Mouse (Mus musculus) intestine, embryonic 16.5 days (tissue): ENCODE measurements around the gene Tmem110. TPM values are rescaled to one million over a fixed set of nuclear protein-coding genes. Genes with fewer than 3 reads are reported as not detected.

ENCODE experiments used
- polyA plus RNA-seq: library from polyadenylated mRNA; unstranded; fragments of >200 nt; fragmentation: Nextera tagmentation; extraction: Ambion mirVana; gene quantifications from 2 replicates; pipeline ENCODE4 v1.2.1, GENCODE M21; 2015

Gene Tmem110
- polyA plus RNA-seq, 1 experiment from 2014 or later = 18.6 TPM

Other genes starting within 250 kb of the Tmem110 start
- gene Prkcd, start 199.4 kb upstream of the Tmem110 start, polyA plus RNA-seq = 52.1 and 56.5 TPM in 2 replicates
- 13.3 and 14.7 TPM in 2 replicates for gene Rft1, start 171.2 kb upstream of the Tmem110 start, polyA plus RNA-seq
- 9.7 and 11.1 TPM in 2 replicates for gene Sfmbt1, start 110.7 kb upstream of the Tmem110 start, polyA plus RNA-seq
- 8.8 and 10.6 TPM in 2 replicates for gene Mustn1, start 53.6 kb downstream of the Tmem110 start, polyA plus RNA-seq
- gene Itih4, start 60.9 kb downstream of the Tmem110 start, polyA plus RNA-seq = 1.0 and 3.1 TPM in 2 replicates
- 3.6 and 8.1 TPM in 2 replicates for gene Itih3, start 98.2 kb downstream of the Tmem110 start, polyA plus RNA-seq
- gene Itih1, start 117.7 kb downstream of the Tmem110 start, polyA plus RNA-seq = 0.51 and 1.1 TPM in 2 replicates
- 8.4 TPM in 2 replicates for gene Nek4, start 125.8 kb downstream of the Tmem110 start, polyA plus RNA-seq
- gene Glt8d1, start 175.8 kb downstream of the Tmem110 start, polyA plus RNA-seq = 35.5 and 38.7 TPM in 2 replicates
- 390 and 392 TPM in 2 replicates for gene Spcs1, start 176.1 kb downstream of the Tmem110 start, polyA plus RNA-seq
- gene Pbrm1, start 193.5 kb downstream of the Tmem110 start, polyA plus RNA-seq = 74.1 and 79.2 TPM in 2 replicates
- gene Gnl3, start 193.6 kb downstream of the Tmem110 start, polyA plus RNA-seq = 96.5 and 107 TPM in 2 replicates